In genomic region chr9:32016286-32016685, GRCm38 (mm10) we compare ENCODE assay signal across 11 mouse cellular contexts.
DNase-seq lines count a peak whose midpoint lies in the region; ATAC-seq lines count a peak whose summit lies in the region.
"Had no signal": no experiment of that assay in that cellular context is flagged by ENCODE, and none has a peak within 500 bp of the region (broad histone marks: within the 10 kb centered on the region; RNA-seq: fewer than 3 reads in every experiment).

No protein-coding gene starts in this region.

- no peak overlapping the region for H3K9ac ChIP-seq in hindbrain, embryonic 14.5 days
- H3K9ac ChIP-seq: lung, embryonic 15.5 days had no signal

- no peak overlapping the region for H3K4me3 ChIP-seq in heart, embryonic 10.5 days
- H3K4me3 ChIP-seq in hindbrain, embryonic 14.5 days (replicated peaks; ENCODE audit: low read length): no peak overlapping the region
- H3K4me3 ChIP-seq in midbrain, embryonic 10.5 days: no peak overlapping the region
- H3K4me3 ChIP-seq: lung, embryonic 15.5 days had no signal

- no peak for DNase-seq in heart, embryonic 10.5 days (ENCODE audit: low spot score)
- no peak for DNase-seq in heart, adult 9 months (ENCODE audit: low spot score in 2 of 2)
- peak; percentile 52 to 65 for DNase-seq in cerebellum, postnatal 14 days
- DNase-seq in hindbrain, embryonic 14.5 days (ENCODE audit: low spot score): no peak
- no peak for DNase-seq in midbrain, embryonic 10.5 days (ENCODE audit: low spot score)
- DNase-seq in urinary bladder, postnatal 10 days (ENCODE audit: low spot score): no peak
- DNase-seq in adrenal gland, adult (ENCODE audit: inconsistent age in 2 of 2, low spot score in 1 of 2): no peak
- no peak for DNase-seq in embryo, embryonic 10.5 days (ENCODE audit: low spot score)
- DNase-seq: heart, postnatal 36 days; thymus, postnatal 4 days had no signal

- 0 out of 2 replicates have a peak overlapping the region, but pooled peaks have one; percentile 36 for H3K27ac ChIP-seq in heart, embryonic 10.5 days
- H3K27ac ChIP-seq in hindbrain, embryonic 14.5 days: peak overlapping the region; percentile 69
- H3K27ac ChIP-seq in midbrain, embryonic 10.5 days (replicated peaks): peak overlapping the region; percentile 64
- H3K27ac ChIP-seq: lung, embryonic 15.5 days had no signal

- no peaks in the 10 kb centered on the region for H3K9me3 ChIP-seq in heart, embryonic 10.5 days
- H3K9me3 ChIP-seq in hindbrain, embryonic 14.5 days (ENCODE audit: control insufficient read depth, low read length): no peaks in the 10 kb centered on the region
- no peaks in the 10 kb centered on the region for H3K9me3 ChIP-seq in midbrain, embryonic 10.5 days (replicated peaks)
- H3K9me3 ChIP-seq: lung, embryonic 15.5 days had no signal

- peak; percentile 65; the same call in 1 of the 2 replicates for ATAC-seq in hindbrain, embryonic 14.5 days (ENCODE audit: low FRiP score)

- no peaks in the 10 kb centered on the region for H3K27me3 ChIP-seq in heart, embryonic 10.5 days (ENCODE audit: insufficient read depth, poor library complexity, severe bottlenecking)
- H3K27me3 ChIP-seq in hindbrain, embryonic 14.5 days (ENCODE audit: control insufficient read depth, insufficient read depth, low read length): no peaks in the 10 kb centered on the region
- no peaks in the 10 kb centered on the region for H3K27me3 ChIP-seq in midbrain, embryonic 10.5 days (ENCODE audit: low read depth, poor library complexity, severe bottlenecking)
- H3K27me3 ChIP-seq: lung, embryonic 15.5 days had no signal

- peak overlapping the region; percentile 0; the same call in 1 of the 2 replicates for H3K4me2 ChIP-seq in hindbrain, embryonic 14.5 days (replicated peaks)
- H3K4me2 ChIP-seq: lung, embryonic 15.5 days had no signal

- H3K4me1 ChIP-seq in heart, embryonic 10.5 days: peaks cover 23% of the 10 kb centered on the region
- H3K4me1 ChIP-seq in hindbrain, embryonic 14.5 days (replicated peaks; ENCODE audit: control insufficient read depth, insufficient read depth, low read length): 0 out of 2 replicates have a peak, but pooled peaks cover 3% of the 10 kb centered on the region
- peaks cover 19% of the 10 kb centered on the region for H3K4me1 ChIP-seq in midbrain, embryonic 10.5 days

- 54% methylated on average over 4 of the region's 4 CpGs for WGBS in heart, embryonic 10.5 days
- WGBS in hindbrain, embryonic 14.5 days: 39% methylated on average over 4 of the region's 4 CpGs
- 54% methylated on average over 4 of the region's 4 CpGs for WGBS in midbrain, embryonic 10.5 days

- no peaks in the 10 kb centered on the region for H3K36me3 ChIP-seq in heart, embryonic 10.5 days
- no peaks in the 10 kb centered on the region for H3K36me3 ChIP-seq in hindbrain, embryonic 14.5 days (replicated peaks; ENCODE audit: control insufficient read depth, insufficient read depth)
- H3K36me3 ChIP-seq in midbrain, embryonic 10.5 days: no peaks in the 10 kb centered on the region
- H3K36me3 ChIP-seq: lung, embryonic 15.5 days had no signal

Comparison
In these comparisons a context has a peak if more than half of its experiments do, and no peak if none do; other contexts are left out.
1. DNase-seq: peak in cerebellum, postnatal 14 days (2 of 2); none in heart, embryonic 10.5 days (single experiment), heart, adult 9 months (0 of 2), hindbrain, embryonic 14.5 days (single experiment), midbrain, embryonic 10.5 days (single experiment), urinary bladder, postnatal 10 days (single experiment), adrenal gland, adult (0 of 2) and embryo, embryonic 10.5 days (single experiment).
2. Peak in every context shown above with its lines, with median percentiles within 50 percentile points of each other: H3K27ac ChIP-seq.